Mouse (Mus musculus) skeletal muscle tissue, adult 2 months (tissue): ENCODE results near the gene Fuz.
"Not testable (repeated sequence)": the region's sequence is repeated elsewhere in the genome, so short reads cannot be mapped to it uniquely, and the experiment has no call there.

Experiments
- DNase-seq: peaks from one replicate; pipeline ENCODE4 v3.0.0-alpha.2; 2012; ENCODE audit warnings: low read depth, low spot score

Gene Fuz

GRCm38 (mm10) chr7:44860576-44861428 lies 35.1 kb upstream of the Fuz start:
- no peak for DNase-seq

DNA sequence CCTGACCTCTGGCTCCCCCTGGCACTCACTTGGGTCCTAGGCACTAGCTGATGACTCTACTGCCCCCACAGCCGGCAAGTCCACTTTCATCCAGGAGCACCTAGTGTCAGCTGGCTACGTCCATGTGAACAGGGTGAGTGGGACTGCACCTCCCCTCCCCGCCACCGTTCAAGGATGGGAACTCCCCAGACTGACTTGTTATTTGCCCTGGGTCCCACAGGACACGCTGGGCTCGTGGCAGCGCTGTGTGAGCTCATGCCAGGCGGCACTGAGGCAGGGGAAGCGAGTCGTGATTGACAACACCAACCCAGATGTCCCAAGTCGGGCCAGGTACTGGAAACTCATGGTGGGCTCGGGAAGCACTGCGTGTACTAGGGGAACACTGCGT lies 34.5 kb upstream of the Fuz start:
- no peak for DNase-seq

- no peak for DNase-seq
These were observed 33.4 kb upstream of the Fuz start for GRCm38 (mm10) chr7:44862434-44862833.

- no peak for DNase-seq
These were observed 32.7 kb upstream of the Fuz start for GRCm38 (mm10) chr7:44863210-44863609.

DNA sequence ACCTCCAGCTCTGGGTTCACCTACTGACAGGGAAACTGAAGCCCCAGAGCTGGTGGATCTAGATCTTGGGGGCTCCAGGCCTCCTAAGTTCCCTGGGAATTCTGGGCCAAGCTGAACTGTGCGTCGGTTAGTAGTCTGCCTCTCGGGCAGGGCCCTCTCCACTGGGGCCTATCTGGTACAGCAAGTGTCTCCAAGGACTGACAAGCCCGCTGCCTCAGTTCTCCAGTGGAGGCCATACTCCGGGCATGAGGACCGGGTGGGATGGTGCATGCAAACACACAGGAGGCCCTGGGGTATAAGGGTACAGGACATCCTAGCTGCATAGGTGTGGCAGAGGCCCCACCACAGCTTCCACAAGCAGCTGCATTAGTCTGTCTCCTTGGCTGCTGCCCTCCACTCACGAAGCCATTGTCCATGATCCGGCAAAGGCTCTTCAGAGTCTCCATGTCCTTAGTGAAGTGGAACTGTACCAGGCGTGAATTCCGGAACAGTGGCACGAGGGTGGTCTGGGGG lies 31.8 kb upstream of the Fuz start:
- no peak for DNase-seq

DNA sequence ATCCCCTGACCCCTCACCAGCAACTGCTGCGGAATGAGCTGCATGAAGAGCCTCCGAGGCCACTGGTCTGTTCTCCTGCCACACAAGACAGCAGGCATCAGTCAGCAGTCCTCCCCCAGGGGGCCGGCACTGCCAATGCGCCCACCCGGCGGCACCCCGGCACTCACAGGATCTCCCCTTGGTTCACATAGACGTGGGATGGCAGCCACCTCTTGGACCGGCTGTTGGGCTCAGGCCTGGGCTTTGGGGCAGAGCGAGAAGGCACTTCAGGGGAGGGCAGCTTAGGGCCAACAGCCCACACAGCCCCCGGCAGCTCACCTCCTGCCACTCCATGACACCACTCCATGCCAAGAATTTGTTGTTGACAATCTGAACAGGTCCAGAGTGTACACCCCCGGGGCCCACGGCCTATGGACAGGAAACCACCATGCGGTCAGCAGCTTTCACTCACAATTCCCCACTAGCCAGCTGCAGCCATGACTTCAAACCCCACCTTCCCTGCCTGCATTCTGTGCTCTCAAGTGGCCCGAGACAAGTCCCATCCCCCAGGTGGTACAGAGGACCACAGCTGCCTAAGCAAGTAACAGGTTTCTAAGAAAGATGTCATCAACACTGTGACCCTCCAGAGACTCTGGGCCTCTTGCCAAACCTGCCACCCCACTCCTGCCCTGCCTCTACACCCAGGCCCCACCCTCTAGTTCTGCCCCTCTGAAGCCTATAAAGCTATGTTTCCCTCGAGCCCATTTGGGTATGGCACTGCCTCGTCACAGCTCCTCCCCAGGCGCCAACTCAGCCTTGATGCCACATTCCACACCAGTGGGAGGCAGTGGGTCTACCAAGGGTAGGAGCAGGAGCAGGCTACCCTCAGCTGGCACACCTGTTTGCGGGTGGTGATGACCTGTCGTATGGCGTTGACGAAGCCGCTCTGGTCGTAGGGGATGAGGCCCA lies 31.0 kb upstream of the Fuz start:
- no peak for DNase-seq

- DNase-seq = peak; percentile 82
These were observed 29.4 kb upstream of the Fuz start for GRCm38 (mm10) chr7:44866276-44867009.

DNA sequence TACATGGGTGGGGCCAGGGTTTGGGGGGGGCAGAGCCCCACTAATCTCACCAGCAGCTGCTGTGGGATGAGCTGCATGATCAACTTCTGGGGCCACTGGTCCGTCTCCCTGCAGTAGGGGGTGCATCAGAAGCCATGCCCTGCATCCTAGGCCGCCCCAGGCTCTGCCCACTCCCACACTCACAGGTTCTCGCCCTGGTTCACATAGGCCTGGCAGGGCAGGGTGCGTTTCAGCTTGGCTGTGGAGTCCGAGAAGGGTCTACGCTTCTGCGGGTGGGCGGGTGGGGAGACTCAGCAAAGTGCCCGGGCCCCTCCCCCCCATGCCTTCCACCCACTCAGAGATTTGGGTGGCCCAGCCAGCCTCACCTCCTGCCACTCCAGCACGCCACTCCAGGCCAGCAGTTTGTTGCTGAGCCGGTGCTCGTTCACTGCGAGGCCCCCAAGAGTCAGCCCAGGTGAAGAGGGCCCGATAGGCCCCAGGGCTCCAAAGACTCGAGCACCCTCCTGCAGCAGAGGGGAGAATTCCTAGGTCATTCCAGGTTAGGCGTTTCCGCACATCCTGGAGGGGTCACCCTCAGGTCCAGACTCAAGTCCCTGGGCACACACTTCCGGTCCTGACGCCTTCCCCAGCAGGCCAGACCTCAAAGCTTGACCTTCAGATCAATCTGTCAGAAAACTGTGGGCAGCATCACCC lies 28.7 kb upstream of the Fuz start:
- DNase-seq = no peak

GRCm38 (mm10) chr7:44867802-44868201 lies 28.1 kb upstream of the Fuz start:
- no peak for DNase-seq

DNA sequence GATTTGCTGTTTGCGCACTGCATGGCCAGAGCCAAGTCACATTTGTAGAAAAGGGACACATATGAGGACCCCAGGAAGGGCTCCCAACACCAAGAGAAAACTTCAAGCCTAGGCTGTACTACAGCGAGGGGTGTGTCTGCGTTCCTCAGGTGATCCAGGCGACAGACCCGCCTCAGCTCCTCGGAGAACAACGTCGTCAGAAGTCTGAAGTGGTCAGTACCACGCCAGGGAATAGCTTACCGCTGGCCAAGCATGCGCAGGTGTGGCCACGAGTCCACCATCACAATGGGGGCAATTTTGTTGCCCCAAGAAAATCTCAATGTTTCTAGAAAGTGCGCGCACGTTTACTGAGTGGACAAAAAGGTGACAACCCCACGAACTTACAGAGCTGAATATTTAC lies 27.4 kb upstream of the Fuz start:
- DNase-seq = no peak

DNA sequence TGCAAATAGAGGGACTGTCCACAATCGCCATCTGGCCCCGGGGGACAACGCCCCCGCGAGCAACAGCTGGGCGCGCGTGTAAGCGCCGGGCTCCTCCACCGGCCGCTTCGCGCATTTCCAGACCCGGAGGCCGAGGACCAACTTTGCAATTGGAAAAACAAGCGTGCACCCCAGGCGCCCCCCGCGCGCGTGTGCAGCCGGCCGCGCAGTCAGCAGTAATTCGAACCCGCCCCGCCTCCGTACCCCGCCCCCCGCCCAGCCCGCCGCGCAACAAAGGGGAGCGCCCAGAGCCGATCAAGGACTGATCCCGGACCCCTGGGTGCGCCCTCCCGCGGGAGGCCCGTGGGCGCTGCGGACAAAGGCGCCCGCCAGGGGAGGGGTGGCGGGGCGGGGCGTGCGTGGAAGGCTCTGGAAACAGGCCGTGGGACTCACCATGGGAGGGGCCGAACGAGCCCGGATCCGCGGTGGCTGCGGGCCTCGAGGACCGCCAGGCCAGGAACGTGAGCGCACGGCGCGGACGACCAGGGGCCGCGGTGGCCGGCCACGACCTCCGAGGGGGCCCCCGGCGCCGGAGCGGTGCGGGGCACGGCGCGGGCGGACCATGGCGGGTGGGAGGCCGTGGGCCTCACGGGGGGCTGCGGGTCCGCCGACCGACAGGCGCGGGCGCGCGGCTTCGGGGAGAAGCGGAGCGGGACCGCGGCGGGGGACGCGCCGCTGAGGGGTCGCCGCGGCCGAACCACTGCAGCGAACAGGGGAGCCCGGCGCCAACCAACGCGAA lies 26.8 kb upstream of the Fuz start:
- DNase-seq = no peak

- peak; percentile 95 for DNase-seq
These were observed 26.0 kb upstream of the Fuz start, which contains the start of gene Ptov1 for GRCm38 (mm10) chr7:44869697-44870528. Gene Ptov1 (minus strand): TSS chr7:44869788.

- no peak for DNase-seq
These were observed 25.3 kb upstream of the Fuz start for GRCm38 (mm10) chr7:44870614-44871013.

- no peak for DNase-seq
These were observed 24.7 kb upstream of the Fuz start for GRCm38 (mm10) chr7:44871181-44871580.

DNA sequence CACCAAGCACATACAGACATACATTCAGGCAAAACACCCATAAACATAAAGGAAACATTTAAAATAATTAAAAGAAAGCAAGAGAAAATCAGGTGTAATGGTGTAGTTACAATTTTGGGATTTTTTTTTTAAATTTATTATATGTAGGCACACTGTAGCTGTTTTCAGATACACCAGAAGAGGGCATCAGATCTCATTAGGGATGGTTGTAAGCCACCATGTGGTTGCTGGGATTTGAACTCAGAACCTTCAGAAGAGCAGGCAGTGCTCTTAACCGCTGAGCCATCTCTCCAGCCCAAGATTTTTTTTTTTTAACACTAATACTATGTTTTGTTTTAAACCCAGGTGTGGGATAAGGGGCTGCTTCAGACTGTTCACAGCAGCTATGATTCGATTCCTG lies 24.1 kb upstream of the Fuz start:
- DNase-seq = not testable (repeated sequence)

DNA sequence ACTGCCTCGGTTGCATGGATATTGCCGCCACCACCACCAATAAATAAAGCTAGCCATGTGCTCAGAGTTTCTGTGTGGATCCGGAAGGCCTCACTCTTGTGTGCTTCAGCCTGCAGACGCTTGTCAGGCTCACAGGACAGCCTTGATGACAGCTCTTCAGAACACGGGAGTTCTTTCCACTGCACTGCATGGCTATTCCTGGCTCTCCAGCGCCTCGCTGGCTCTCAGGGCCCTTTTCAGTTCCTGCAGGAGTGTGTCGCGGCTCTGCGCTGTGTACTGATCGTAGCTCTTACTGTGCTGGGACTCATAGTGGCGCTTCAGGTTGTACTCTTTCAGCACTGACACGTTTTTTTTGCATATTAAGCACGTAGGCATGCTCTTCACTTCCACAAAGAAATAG lies 18.0 kb upstream of the Fuz start:
- no peak for DNase-seq

DNA sequence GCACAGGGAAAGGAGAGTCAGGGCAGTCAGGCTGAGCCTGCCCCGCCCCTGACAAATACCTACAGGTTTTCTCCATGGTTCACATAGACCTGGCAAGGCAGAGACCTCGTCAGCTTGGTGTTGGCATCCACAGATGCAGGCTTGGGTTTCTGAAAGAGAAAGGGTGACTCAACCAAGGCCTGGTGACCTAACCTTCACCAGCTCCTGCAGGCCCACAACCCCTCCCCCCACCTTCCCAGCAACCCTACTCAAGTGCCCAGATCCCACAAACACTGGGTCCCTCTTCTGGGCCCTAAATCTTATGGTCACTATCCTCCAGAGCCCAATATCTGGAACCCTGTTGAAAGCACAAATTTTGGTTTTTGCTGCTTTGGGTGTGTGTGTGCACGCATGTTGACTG lies 12.8 kb upstream of the Fuz start:
- DNase-seq = no peak

- no peak for DNase-seq
These were observed 11.2 kb upstream of the Fuz start for GRCm38 (mm10) chr7:44884637-44885036.

GRCm38 (mm10) chr7:44886964-44887363 lies 8.9 kb upstream of the Fuz start:
- DNase-seq = no peak
